Mouse (Mus musculus) small intestine, adult 2 months (tissue): ENCODE measurements around the gene Wdr62. TPM values are rescaled to one million over a fixed set of nuclear protein-coding genes. Genes with fewer than 3 reads are reported as not detected.
A peak's percentile ranks its signal among the peaks of the same experiment; 100 is the strongest.

Experiments used
- H3K27ac ChIP-seq: fragments of 200-500 bp; 2 replicates; pipeline ENCODE4 v1.5.1; 2012; ENCODE audit warnings: low read depth, low read length, control low read depth, inconsistent platforms; ENCODE audit not compliant: insufficient read depth
- H3K27me3 ChIP-seq: fragments of 200-500 bp; 2 replicates; pipeline ENCODE4 v1.6.1; 2012; ENCODE audit warnings: mild to moderate bottlenecking, moderate library complexity, low read length, inconsistent platforms; ENCODE audit not compliant: control insufficient read depth, insufficient read depth
- H3K36me3 ChIP-seq: fragments of 200-500 bp; 2 replicates; pipeline ENCODE4 v1.6.1; 2012; ENCODE audit warnings: mild to moderate bottlenecking, low read length, control low read depth, inconsistent platforms; ENCODE audit not compliant: control insufficient read depth, insufficient read depth
- H3K4me1 ChIP-seq: fragments of 200-500 bp; 2 replicates; pipeline ENCODE4 v1.6.1; 2012; ENCODE audit warnings: low read length, inconsistent platforms, mixed read lengths; ENCODE audit not compliant: control insufficient read depth, insufficient read depth, insufficient read length
- H3K4me3 ChIP-seq: fragments of 200-500 bp; 2 replicates; pipeline ENCODE4 v1.5.1; 2012; ENCODE audit warnings: low read depth, mild to moderate bottlenecking, control low read depth, inconsistent platforms, low read length, moderate library complexity
- CTCF ChIP-seq: fragments of 200-500 bp; IDR thresholded peaks from 2 replicates; pipeline ENCODE4 v1.5.1; 2012; ENCODE audit warnings: low read depth, mild to moderate bottlenecking, control low read depth, inconsistent platforms, low read length, moderate library complexity, mixed read lengths; ENCODE audit not compliant: insufficient replicate concordance, insufficient read length; ENCODE audit errors: extremely low read depth
- POLR2A ChIP-seq: fragments of 200-500 bp; IDR thresholded peaks from 2 replicates; pipeline ENCODE4 v1.6.1; 2012; ENCODE audit warnings: low read depth, mild to moderate bottlenecking, control low read depth, inconsistent platforms, low read length, moderate library complexity
- WGBS: fragments of 180-500 bp; shearing (Covaris S2); methylation state at CpG from one replicate; pipeline ENCODE4 v1.1.7; 2018; 5-methylcytosine and 5-hydroxymethylcytosine counted together
- polyA plus RNA-seq: library from polyadenylated mRNA; depleted of rRNA; stranded (reverse); fragments of >200 nt; gene quantifications from 2 replicates; pipeline ENCODE4 v1.2.3, GENCODE M21; 2012; rRNA removed

Gene Wdr62
- polyA plus RNA-seq, 1 experiment, result 15.9 TPM

DNA sequence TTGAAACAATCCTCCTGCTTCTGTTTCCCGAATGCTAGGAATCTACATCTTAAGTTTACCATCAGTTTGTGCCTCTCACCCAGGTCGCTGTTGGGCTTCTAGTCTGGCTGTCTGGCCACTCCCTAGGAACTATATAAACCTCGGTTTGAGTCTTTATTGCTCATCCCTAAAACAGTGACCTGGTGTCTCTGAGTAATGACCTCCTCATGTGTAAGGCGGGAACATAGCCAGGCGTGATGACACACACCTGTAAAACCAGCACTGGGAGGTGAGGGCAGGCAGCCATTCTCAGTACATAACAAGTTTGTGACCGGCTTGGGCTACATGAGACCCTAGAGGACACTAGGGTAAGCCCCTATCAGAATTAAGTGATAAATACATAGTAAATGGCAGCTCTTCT lies 84.8 kb downstream of the Wdr62 start:
- peaks cover 19% of the 10 kb centered on the region for H3K36me3 ChIP-seq
- H3K4me3 ChIP-seq, result no peak overlapping the region
- no peak overlapping the region for H3K27ac ChIP-seq
- TF ChIP-seq CTCF, result no peak
- no peak for TF ChIP-seq POLR2A
- WGBS, result 59% methylated on average over 6 of the region's 6 CpGs
- H3K4me1 ChIP-seq, result peaks cover 24% of the 10 kb centered on the region
- H3K27me3 ChIP-seq, result no peaks in the 10 kb centered on the region

- H3K36me3 ChIP-seq, result peaks cover 24% of the 10 kb centered on the region
- TF ChIP-seq CTCF (no peak), POLR2A (peak; percentile 78)
- under 1% methylated on average over 28 of the region's 28 CpGs for WGBS
- peaks cover 24% of the 10 kb centered on the region for H3K4me1 ChIP-seq
- H3K27ac ChIP-seq, result peak overlapping the region; percentile 94
- H3K27me3 ChIP-seq, result no peaks in the 10 kb centered on the region
- H3K4me3 ChIP-seq, result peak overlapping the region; percentile 86
These were observed 85.3 kb downstream of the Wdr62 start for GRCm38 (mm10) chr7:30194884-30195283.

DNA sequence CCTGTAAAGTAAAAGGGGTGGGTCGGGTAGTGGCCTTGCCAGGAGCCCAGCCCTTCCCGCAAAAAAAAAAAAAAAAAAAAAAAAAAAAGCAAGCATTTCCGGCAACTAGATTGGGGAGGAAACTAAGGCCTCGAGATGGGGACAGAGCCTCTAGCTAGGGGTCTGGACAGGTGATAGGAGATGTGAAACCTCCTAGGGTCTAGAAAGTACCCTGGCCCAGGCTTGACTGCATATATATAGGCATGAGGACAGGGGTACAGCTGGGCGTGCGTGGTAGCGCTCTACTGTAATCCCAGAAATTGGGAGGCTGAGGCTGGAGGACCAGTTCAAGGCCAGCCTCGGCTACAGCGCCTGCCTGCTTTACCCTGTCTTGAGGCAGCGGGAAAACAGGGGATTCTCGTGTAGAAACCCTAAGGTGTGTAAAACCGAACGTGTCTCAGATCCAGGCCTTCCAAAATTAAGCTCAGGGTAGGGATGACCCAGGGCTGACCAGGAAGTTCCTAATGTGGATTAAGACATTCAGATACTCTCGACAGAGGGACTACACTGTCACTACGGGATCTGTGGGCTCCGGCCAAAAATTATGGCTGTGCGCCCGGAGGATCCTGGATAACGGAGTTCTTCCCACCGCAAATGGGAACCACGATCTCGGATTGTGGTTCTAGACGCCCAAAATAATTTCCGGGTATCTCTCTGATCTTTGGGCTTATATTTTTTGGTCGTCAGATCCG lies 86.0 kb downstream of the Wdr62 start:
- TF ChIP-seq POLR2A (no peak), CTCF (no peak)
- Histone ChIP-seq H3K27ac (peak overlapping the region; percentile 94), H3K4me1 (peaks cover 24% of the 10 kb centered on the region)

DNA sequence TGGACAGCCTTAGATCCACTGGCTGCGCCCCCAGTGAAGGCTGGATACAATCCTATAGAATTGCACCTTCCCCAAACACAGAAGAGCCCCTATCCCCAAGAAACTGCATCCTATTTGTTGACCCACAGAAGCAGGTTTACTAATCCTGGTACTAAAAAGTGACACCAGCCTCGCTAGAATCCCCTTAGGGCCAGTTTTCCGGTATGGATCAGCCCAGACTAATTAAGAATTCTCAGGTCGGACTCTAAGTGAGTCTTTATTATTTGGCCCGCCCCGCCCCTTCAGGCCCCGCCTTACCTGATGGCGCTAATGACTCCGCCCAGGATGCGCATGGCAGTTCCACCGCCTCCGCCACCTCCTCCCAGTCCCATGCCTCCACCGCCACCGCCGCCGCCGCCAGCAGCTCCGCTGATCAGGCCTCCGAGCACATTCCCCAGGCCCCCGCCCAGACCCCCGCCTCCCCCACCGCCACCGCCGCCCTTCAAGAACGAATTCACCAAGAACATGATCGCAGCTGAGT lies 86.6 kb downstream of the Wdr62 start:
- Histone ChIP-seq H3K4me3 (peak overlapping the region; percentile 86), H3K36me3 (peaks cover 34% of the 10 kb centered on the region), H3K4me1 (peaks cover 24% of the 10 kb centered on the region), H3K27me3 (no peaks in the 10 kb centered on the region), H3K27ac (peak overlapping the region; percentile 37; the same call in 1 of the 2 replicates)
- TF ChIP-seq CTCF (no peak), POLR2A (peak; percentile 56; the same call in 1 of the 2 replicates)
- 3% methylated on average over 26 of the region's 26 CpGs for WGBS

More for the DNA sequence above, 86.0 kb downstream of the Wdr62 start:
- no peaks in the 10 kb centered on the region for H3K27me3 ChIP-seq
- peak overlapping the region; percentile 86 for H3K4me3 ChIP-seq
- WGBS, result under 1% methylated on average over 26 of the region's 26 CpGs
- peaks cover 28% of the 10 kb centered on the region for H3K36me3 ChIP-seq

GRCm38 (mm10) chr7:30193013-30193412 lies 87.2 kb downstream of the Wdr62 start:
- no peaks in the 10 kb centered on the region for H3K27me3 ChIP-seq
- peak overlapping the region; percentile 86; the same call in 1 of the 2 replicates for H3K4me3 ChIP-seq
- H3K27ac ChIP-seq, result no peak overlapping the region
- 70% methylated on average over 9 of the region's 9 CpGs for WGBS
- peaks cover 26% of the 10 kb centered on the region for H3K4me1 ChIP-seq
- H3K36me3 ChIP-seq, result peaks cover 40% of the 10 kb centered on the region
- TF ChIP-seq POLR2A, result no peak

DNA sequence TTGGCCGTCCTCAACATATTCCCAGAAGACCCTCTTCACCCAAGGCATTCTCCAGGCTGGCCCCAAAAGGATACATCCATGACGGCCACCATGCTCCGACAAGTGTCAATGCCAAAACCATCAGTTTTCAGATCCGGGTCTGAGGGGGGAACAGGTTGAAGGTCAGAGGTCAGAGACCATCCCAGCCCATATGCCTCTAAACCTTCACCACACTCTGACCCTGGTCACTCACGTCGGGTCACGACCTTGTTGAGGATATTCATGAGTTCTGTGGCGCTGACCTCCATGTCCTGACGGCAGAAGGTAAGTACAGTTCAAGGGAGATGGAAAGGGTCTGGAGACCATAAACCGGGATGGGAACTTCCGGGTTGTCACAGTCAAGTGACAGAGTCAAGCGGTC lies 88.1 kb downstream of the Wdr62 start:
- TF ChIP-seq CTCF (no peak), POLR2A (no peak)
- Histone ChIP-seq H3K4me3 (no peak overlapping the region), H3K27ac (no peak overlapping the region), H3K36me3 (peaks cover 48% of the 10 kb centered on the region), H3K4me1 (peaks cover 30% of the 10 kb centered on the region), H3K27me3 (no peaks in the 10 kb centered on the region)
- WGBS, result 89% methylated on average over 12 of the region's 12 CpGs

Other genes starting within 250 kb of the Wdr62 start
- 0.58 and 0.62 TPM in 2 replicates for gene Zfp14, start 229.0 kb downstream of the Wdr62 start, polyA plus RNA-seq
- gene Zfp82, start 207.5 kb downstream of the Wdr62 start, polyA plus RNA-seq, result 0.23 and 0.25 TPM in 2 replicates
- gene Gm26920, start 190.0 kb downstream of the Wdr62 start, polyA plus RNA-seq, result 0.06 TPM in 1 of 2 replicates, not detected in the other
- 0.11 and 0.95 TPM in 2 replicates for gene Zfp566, start 189.9 kb downstream of the Wdr62 start, polyA plus RNA-seq
- 2.6 and 7.1 TPM in 2 replicates for gene Zfp260, start 185.6 kb downstream of the Wdr62 start, polyA plus RNA-seq
- gene Zfp382, start 158.5 kb downstream of the Wdr62 start, polyA plus RNA-seq, result 0.06 and 0.19 TPM in 2 replicates
- 2.6 and 3.0 TPM in 2 replicates for gene Zfp146, start 110.7 kb downstream of the Wdr62 start, polyA plus RNA-seq
- 47.5 and 165 TPM in 2 replicates for gene Cox7a1, start 96.3 kb downstream of the Wdr62 start, polyA plus RNA-seq
- gene Capns1, start 81.6 kb downstream of the Wdr62 start, polyA plus RNA-seq, result 351 and 819 TPM in 2 replicates
- gene Polr2i, start 48.5 kb downstream of the Wdr62 start, polyA plus RNA-seq, result 59.2 and 86.9 TPM in 2 replicates
- gene Tbcb, start 48.1 kb downstream of the Wdr62 start, polyA plus RNA-seq, result 24.6 and 45.2 TPM in 2 replicates
- 0.15 TPM in 1 of 2 replicates, not detected in the other for gene Ovol3, start 44.7 kb downstream of the Wdr62 start, polyA plus RNA-seq
- 0.16 TPM in 1 of 2 replicates, not detected in the other for gene Thap8, start 325 bp downstream of the Wdr62 start, polyA plus RNA-seq
- gene Clip3, start 11.3 kb upstream of the Wdr62 start, polyA plus RNA-seq, result 6.4 and 9.0 TPM in 2 replicates
- 86.9 and 141 TPM in 2 replicates for gene Alkbh6, start 28.3 kb upstream of the Wdr62 start, polyA plus RNA-seq
- gene Syne4, start 34.4 kb upstream of the Wdr62 start, polyA plus RNA-seq, result 13.5 and 30.5 TPM in 2 replicates
- 0.36 and 0.63 TPM in 2 replicates for gene E130208F15Rik, start 41.3 kb upstream of the Wdr62 start, polyA plus RNA-seq
- 15.2 and 23.4 TPM in 2 replicates for gene Sdhaf1, start 43.5 kb upstream of the Wdr62 start, polyA plus RNA-seq
- gene Lrfn3, start 82.4 kb upstream of the Wdr62 start, polyA plus RNA-seq, result 12.7 and 28.1 TPM in 2 replicates
- 101 and 135 TPM in 2 replicates for gene Tyrobp, start 133.3 kb upstream of the Wdr62 start, polyA plus RNA-seq
- 33.7 and 56.1 TPM in 2 replicates for gene Hcst, start 139.4 kb upstream of the Wdr62 start, polyA plus RNA-seq
- gene Nfkbid, start 141.3 kb upstream of the Wdr62 start, polyA plus RNA-seq, result 5.0 and 9.2 TPM in 2 replicates
- gene Aplp1, start 165.1 kb upstream of the Wdr62 start, polyA plus RNA-seq, result 32.1 and 193 TPM in 2 replicates
- gene Kirrel2, start 177.3 kb upstream of the Wdr62 start, polyA plus RNA-seq, result 0.18 and 0.27 TPM in 2 replicates
- gene Nphs1, start 177.9 kb upstream of the Wdr62 start, polyA plus RNA-seq, result 0.14 and 7.6 TPM in 2 replicates
- gene Prodh2, start 213.2 kb upstream of the Wdr62 start, polyA plus RNA-seq, result 0.67 and 19.4 TPM in 2 replicates